ENCODE assay signal across 18 mouse cellular contexts in the genomic region with DNA sequence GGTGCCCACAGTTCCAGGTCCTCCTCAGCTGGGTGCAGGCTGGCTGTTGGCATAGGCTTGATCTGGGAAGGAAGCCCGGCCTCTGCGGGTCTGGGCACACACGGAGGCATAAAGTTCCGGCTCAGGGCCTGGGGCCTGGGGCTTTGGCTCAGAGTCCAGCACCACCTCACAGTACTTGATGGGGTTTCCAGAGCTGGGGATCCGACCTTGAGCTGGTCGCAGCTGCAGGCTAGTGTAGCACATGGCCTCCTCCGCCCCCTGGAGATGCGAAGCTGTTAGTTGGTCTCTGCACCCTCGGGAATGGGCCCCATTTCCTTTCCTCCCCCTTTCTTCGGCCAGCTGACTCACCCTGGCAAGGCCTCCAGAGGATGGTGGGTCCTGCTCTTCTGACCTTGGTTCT. TPM values are rescaled to one million over a fixed set of nuclear protein-coding genes. Genes with fewer than 3 reads are reported as not detected.
DNase-seq lines count a peak whose midpoint lies in the region; ATAC-seq and TF ChIP-seq lines count a peak whose summit lies in the region.
"Had no signal": no experiment of that assay in that cellular context is flagged by ENCODE, and none has a peak within 500 bp of the region (broad histone marks: within the 10 kb centered on the region; RNA-seq: fewer than 3 reads in every experiment).

No protein-coding gene starts in this region.

- no peak for TF ChIP-seq CTCF in heart, postnatal 0 days (IDR thresholded peaks at IDR 0.05; ENCODE audit: low read depth)
- no peak for TF ChIP-seq CTCF in thymus, adult 2 months (IDR thresholded peaks at IDR 0.05; ENCODE audit: borderline replicate concordance, control insufficient read depth, extremely low read depth, insufficient read depth, low read length, poor library complexity)
- no peak for TF ChIP-seq CTCF in layer of hippocampus, adult 2 months (conservative IDR thresholded peaks at IDR 0.05)

- no peak for TF ChIP-seq POLR2A in thymus, adult 2 months (IDR thresholded peaks at IDR 0.05; ENCODE audit: control insufficient read depth, extremely low read depth, insufficient read depth, low read length, poor library complexity)

- TF ChIP-seq EP300 in heart, postnatal 0 days (IDR thresholded peaks at IDR 0.05; ENCODE audit: low read depth) = no peak

- H3K4me2 ChIP-seq in heart, postnatal 0 days (ENCODE audit: low read depth, low read length) = peak overlapping the region; percentile 25; the same call in 1 of the 2 replicates
- H3K4me2 ChIP-seq: embryonic facial prominence, embryonic 13.5 days; limb, embryonic 15.5 days; lung, embryonic 15.5 days had no signal

- peak; percentile 78 to 81 for DNase-seq in adrenal gland, adult (ENCODE audit: inconsistent age in 2 of 2, low spot score in 1 of 2)
- DNase-seq in adrenal gland, adult 8-10 months = no peak
- no peak for DNase-seq in heart, postnatal 0 days (ENCODE audit: low spot score)
- DNase-seq in heart, postnatal 4 days = no peak
- peak; percentile 55 for DNase-seq in adrenal gland, postnatal 25 days
- peak; percentile 38 for DNase-seq in thymus, adult 2 months
- DNase-seq in layer of hippocampus, adult 2 months (ENCODE audit: low spot score in 2 of 2) = no peak
- DNase-seq in urinary bladder, adult 18-20 months (ENCODE audit: low spot score in 2 of 2) = no peak
- DNase-seq: heart, postnatal 14 days; kidney, postnatal 4 days; right cerebral cortex, postnatal 25 days had no signal

- peak overlapping the region; percentile 15; the same call in 1 of the 2 replicates for H3K4me3 ChIP-seq in heart, postnatal 0 days (ENCODE audit: low read depth, low read length)
- peak overlapping the region; percentile 77 for H3K4me3 ChIP-seq in thymus, adult 2 months (ENCODE audit: control insufficient read depth, insufficient read depth, low read length)
- no peak overlapping the region for H3K4me3 ChIP-seq in layer of hippocampus, adult 2 months
- H3K4me3 ChIP-seq: embryonic facial prominence, embryonic 13.5 days; left cerebral cortex, adult 2 months; limb, embryonic 15.5 days; lung, embryonic 15.5 days had no signal

- no peak overlapping the region; the same call in 1 of the 2 replicates for H3K27ac ChIP-seq in heart, postnatal 0 days (ENCODE audit: low read depth)
- peak overlapping the region; percentile 90 for H3K27ac ChIP-seq in thymus, adult 2 months (ENCODE audit: control insufficient read depth, insufficient read depth, low read length)
- H3K27ac ChIP-seq in layer of hippocampus, adult 2 months = no peak overlapping the region
- H3K27ac ChIP-seq: embryonic facial prominence, embryonic 13.5 days; left cerebral cortex, adult 2 months; limb, embryonic 15.5 days; lung, embryonic 15.5 days had no signal

- ATAC-seq in heart, postnatal 0 days (ENCODE audit: insufficient read depth, low read depth) = no peak

- H3K27me3 ChIP-seq in heart, postnatal 0 days (ENCODE audit: control insufficient read depth, insufficient read depth, low read length) = no peaks in the 10 kb centered on the region
- H3K27me3 ChIP-seq in thymus, adult 2 months (ENCODE audit: control insufficient read depth, insufficient read depth, low read length) = no peaks in the 10 kb centered on the region
- H3K27me3 ChIP-seq: embryonic facial prominence, embryonic 13.5 days; limb, embryonic 15.5 days; lung, embryonic 15.5 days had no signal

- H3K4me1 ChIP-seq in heart, postnatal 0 days (ENCODE audit: control insufficient read depth, insufficient read depth) = no peaks in the 10 kb centered on the region
- peaks cover 23% of the 10 kb centered on the region for H3K4me1 ChIP-seq in thymus, adult 2 months (replicated peaks; ENCODE audit: control insufficient read depth, insufficient read depth, low read length)

- no peak overlapping the region; the same call in 1 of the 2 replicates for H3K9ac ChIP-seq in heart, postnatal 0 days (replicated peaks; ENCODE audit: low read depth, low read length)
- H3K9ac ChIP-seq: embryonic facial prominence, embryonic 13.5 days; limb, embryonic 15.5 days; lung, embryonic 15.5 days had no signal

- no peaks in the 10 kb centered on the region for H3K9me3 ChIP-seq in heart, postnatal 0 days (replicated peaks; ENCODE audit: control insufficient read depth, low read length)
- H3K9me3 ChIP-seq: embryonic facial prominence, embryonic 13.5 days; limb, embryonic 15.5 days; lung, embryonic 15.5 days had no signal

- no peaks in the 10 kb centered on the region for H3K36me3 ChIP-seq in heart, postnatal 0 days (replicated peaks; ENCODE audit: control insufficient read depth, insufficient read depth, low read length)
- H3K36me3 ChIP-seq in thymus, adult 2 months (ENCODE audit: control insufficient read depth, insufficient read depth, low read length) = no peaks in the 10 kb centered on the region
- H3K36me3 ChIP-seq: embryonic facial prominence, embryonic 13.5 days; limb, embryonic 15.5 days; lung, embryonic 15.5 days had no signal

- 54% methylated on average over 10 of the region's 10 CpGs for WGBS in heart, postnatal 0 days
- 29% methylated on average over 10 of the region's 10 CpGs for WGBS in thymus, adult 2 months

RNA-seq across cellular contexts. Expression of gene Sit1, which starts 0.9 kb away (rescaled TPM):
- total RNA-seq in adrenal gland, adult 8-10 months (2022) = under 1 TPM in 1 of 4 experiments, not detected in 3; 0.48 TPM
- 2.8 TPM in 1 of 2 replicates, not detected in the other for total RNA-seq in heart, postnatal 0 days (2014; rRNA removed; ENCODE audit: low replicate concordance)
- polyA plus RNA-seq in heart, postnatal 0 days (2015; fragmentation: Nextera tagmentation; extraction: Ambion mirVana) = not detected in 2 replicates
- not detected for total RNA-seq in heart, postnatal 4 days (2021)
- 0.24 TPM in 1 of 2 replicates, not detected in the other for total RNA-seq in adrenal gland, postnatal 25 days (2021)
- polyA plus RNA-seq in thymus, adult 2 months (2012; rRNA removed) = 187 and 239 TPM in 2 replicates
- not detected for total RNA-seq in layer of hippocampus, adult 2 months (2021)
- total RNA-seq: gastrocnemius, adult 8-10 months; left cerebral cortex, adult 2 months had no signal
- polyA plus RNA-seq: embryonic facial prominence, embryonic 13.5 days; forebrain, embryonic 11.5 days; limb, embryonic 15.5 days; testis, adult 2 months had no signal

RNA-seq across cellular contexts. Expression of gene Ccdc107, which starts 10.1 kb away (rescaled TPM):
- 10 to 100 TPM; 60.5 to 81.9 (median 64.0) TPM for total RNA-seq in adrenal gland, adult 8-10 months (2022)
- 26.6 and 44.0 TPM in 2 replicates for total RNA-seq in heart, postnatal 0 days (2014; rRNA removed; ENCODE audit: low replicate concordance)
- polyA plus RNA-seq in heart, postnatal 0 days (2015; fragmentation: Nextera tagmentation; extraction: Ambion mirVana) = 81.7 and 82.4 TPM in 2 replicates
- total RNA-seq in heart, postnatal 4 days (2021) = 10 to 100 TPM; 33.3 to 36.9 TPM
- 54.6 and 58.2 TPM in 2 replicates for total RNA-seq in adrenal gland, postnatal 25 days (2021)
- polyA plus RNA-seq in thymus, adult 2 months (2012; rRNA removed) = 330 and 367 TPM in 2 replicates
- 10 to 100 TPM; 27.6 to 29.0 TPM for total RNA-seq in layer of hippocampus, adult 2 months (2021)

RNA-seq across cellular contexts. Expression of gene Arhgef39, which starts 16.9 kb away (rescaled TPM):
- 1 to 10 TPM in 2 of 4 experiments, under 1 TPM in 2; 0.73 to 2.0 (median 1.2) TPM for total RNA-seq in adrenal gland, adult 8-10 months (2022)
- 18.7 and 27.0 TPM in 2 replicates for total RNA-seq in heart, postnatal 0 days (2014; rRNA removed; ENCODE audit: low replicate concordance)
- 7.3 and 8.8 TPM in 2 replicates for polyA plus RNA-seq in heart, postnatal 0 days (2015; fragmentation: Nextera tagmentation; extraction: Ambion mirVana)
- 10 to 100 TPM; 14.0 to 15.7 TPM for total RNA-seq in heart, postnatal 4 days (2021)
- 4.6 and 7.4 TPM in 2 replicates for total RNA-seq in adrenal gland, postnatal 25 days (2021)
- polyA plus RNA-seq in thymus, adult 2 months (2012; rRNA removed) = 105 and 108 TPM in 2 replicates
- total RNA-seq in layer of hippocampus, adult 2 months (2021) = 1 to 10 TPM in 1 of 2 experiments, under 1 TPM in 1; 0.64 to 1.0 TPM
- total RNA-seq: gastrocnemius, adult 8-10 months had no signal

RNA-seq across cellular contexts. Expression of gene Car9, which starts 24.2 kb away (rescaled TPM):
- under 1 TPM in 3 of 4 experiments, not detected in 1; 0.32 to 0.68 (median 0.56) TPM for total RNA-seq in adrenal gland, adult 8-10 months (2022)
- 4.6 TPM in 1 of 2 replicates, not detected in the other for total RNA-seq in heart, postnatal 0 days (2014; rRNA removed; ENCODE audit: low replicate concordance)
- polyA plus RNA-seq in heart, postnatal 0 days (2015; fragmentation: Nextera tagmentation; extraction: Ambion mirVana) = 0.80 and 1.1 TPM in 2 replicates
- under 1 TPM; 0.74 to 0.97 TPM for total RNA-seq in heart, postnatal 4 days (2021)
- 0.61 TPM in 1 of 2 replicates, not detected in the other for total RNA-seq in adrenal gland, postnatal 25 days (2021)
- polyA plus RNA-seq in thymus, adult 2 months (2012; rRNA removed) = 2.5 and 2.9 TPM in 2 replicates
- total RNA-seq in layer of hippocampus, adult 2 months (2021) = not detected
- total RNA-seq: left cerebral cortex, adult 2 months had no signal

RNA-seq across cellular contexts. Expression of gene Cd72, which starts 28.2 kb away (rescaled TPM):
- 1 to 10 TPM; 1.6 to 5.6 (median 4.9) TPM for total RNA-seq in adrenal gland, adult 8-10 months (2022)
- total RNA-seq in heart, postnatal 0 days (2014; rRNA removed; ENCODE audit: low replicate concordance) = 0.08 and 0.81 TPM in 2 replicates
- polyA plus RNA-seq in heart, postnatal 0 days (2015; fragmentation: Nextera tagmentation; extraction: Ambion mirVana) = 3.4 TPM in 2 replicates
- total RNA-seq in heart, postnatal 4 days (2021) = under 1 TPM; 0.56 to 0.69 TPM
- 2.9 TPM in 1 of 2 replicates, not detected in the other for total RNA-seq in adrenal gland, postnatal 25 days (2021)
- 9.8 and 10.8 TPM in 2 replicates for polyA plus RNA-seq in thymus, adult 2 months (2012; rRNA removed)
- not detected for total RNA-seq in layer of hippocampus, adult 2 months (2021)
- total RNA-seq: gastrocnemius, adult 8-10 months had no signal

Comparison
In these comparisons a context has a peak if more than half of its experiments do, and no peak if none do; other contexts are left out.
1. DNase-seq: peak in adrenal gland, adult (2 of 2), adrenal gland, postnatal 25 days (single experiment) and thymus, adult 2 months (single experiment); none in adrenal gland, adult 8-10 months (single experiment), heart, postnatal 0 days (single experiment), heart, postnatal 4 days (single experiment), layer of hippocampus, adult 2 months (0 of 2) and urinary bladder, adult 18-20 months (0 of 2).